Mouse (Mus musculus): Measurements from ENCODE around the gene Scaper.

DNA sequence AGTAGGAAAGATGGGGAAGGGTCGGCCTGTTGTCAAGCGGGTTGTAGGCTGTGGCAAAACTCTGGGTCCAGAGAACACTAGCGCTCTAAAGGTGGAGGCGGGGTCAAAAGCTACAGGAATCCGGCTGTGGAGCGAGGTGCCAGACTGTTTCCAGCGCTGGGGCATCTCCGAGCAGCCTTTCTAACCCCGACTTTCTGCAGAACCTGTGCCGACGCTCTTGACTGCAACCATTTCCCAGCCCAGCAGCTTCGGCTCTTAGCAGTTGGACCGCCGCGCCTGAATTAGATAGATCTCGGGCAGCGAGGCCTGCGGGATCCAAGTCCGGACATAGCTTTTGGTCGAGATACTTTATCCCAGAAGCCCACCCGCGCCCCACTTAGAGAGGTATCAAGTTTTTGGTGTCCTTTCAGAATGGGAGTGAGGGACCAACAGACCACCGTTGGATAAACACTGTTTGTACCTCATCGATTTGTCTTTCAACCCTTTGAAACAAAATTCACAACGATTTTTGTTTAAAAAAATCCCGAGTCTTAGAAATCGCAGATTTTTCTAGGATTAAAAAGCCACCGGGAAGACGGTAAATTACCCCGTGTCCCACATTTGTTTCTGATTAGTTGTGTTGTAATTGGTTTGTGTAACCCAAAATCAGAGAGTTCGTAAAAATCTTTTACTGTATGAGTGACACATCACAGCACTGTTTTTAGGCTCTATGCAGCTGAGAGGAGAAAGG, 398.1 kb downstream of the Scaper start:
- TF ChIP-seq CTCF (IDR thresholded peaks at IDR 0.05; ENCODE audit: borderline replicate concordance, extremely low read depth, insufficient read depth, insufficient read length), result no peak
- TF ChIP-seq POLR2A (IDR thresholded peaks at IDR 0.05; ENCODE audit: borderline replicate concordance, extremely low read depth, insufficient read depth, insufficient read length, poor library complexity, severe bottlenecking), result no peak

Measured in brain, embryonic 14.5 days (tissue).